Mouse (Mus musculus) hindbrain, embryonic 14.5 days (tissue): Measurements from ENCODE around the gene Gpr162. TPM values are rescaled to one million over a fixed set of nuclear protein-coding genes. Genes with fewer than 3 reads are reported as not detected.

Experiments used
- ATAC-seq: fragments of 200-750 bp; cut with Nextera tagmentation; 2 replicates; pipeline ENCODE4 v1.8.0; 2017; ENCODE audit warnings: moderate number of reproducible peaks, mild to moderate bottlenecking, moderate TSS enrichment, moderate library complexity; ENCODE audit not compliant: low FRiP score
- DNase-seq: peaks from one replicate; pipeline ENCODE4 v3.0.0-alpha.2; 2015; ENCODE audit warnings: low spot score
- H3K27ac ChIP-seq: fragments of 300-500 bp; sonication (generic); 2 replicates; pipeline ENCODE4 v1.5.1; 2014; ENCODE audit warnings: mild to moderate bottlenecking, moderate library complexity
- H3K27me3 ChIP-seq: fragments of 300-500 bp; sonication (generic); 2 replicates; pipeline ENCODE4 v1.6.1; 2014; ENCODE audit warnings: mild to moderate bottlenecking, low read length, mixed read lengths; ENCODE audit not compliant: control insufficient read depth, insufficient read depth
- H3K36me3 ChIP-seq: fragments of 300-500 bp; sonication (generic); replicated peaks from 2 replicates; pipeline ENCODE4 v1.6.1; 2014; ENCODE audit not compliant: control insufficient read depth, insufficient read depth
- H3K4me1 ChIP-seq: fragments of 300-500 bp; sonication (generic); replicated peaks from 2 replicates; pipeline ENCODE4 v1.6.1; 2014; ENCODE audit warnings: antibody characterized with exemption, low read length, mixed read lengths; ENCODE audit not compliant: control insufficient read depth, insufficient read depth
- H3K4me2 ChIP-seq: fragments of 300-500 bp; sonication (generic); replicated peaks from 2 replicates; pipeline ENCODE4 v1.6.1; 2014; ENCODE audit warnings: mild to moderate bottlenecking, moderate library complexity
- H3K4me3 ChIP-seq: fragments of 300-500 bp; sonication (generic); replicated peaks from 2 replicates; pipeline ENCODE4 v1.5.1; 2014; ENCODE audit warnings: mild to moderate bottlenecking, low read length
- H3K9ac ChIP-seq: fragments of 300-500 bp; sonication (generic); 2 replicates; pipeline ENCODE4 v1.6.1; 2014
- H3K9me3 ChIP-seq: fragments of 300-500 bp; sonication (generic); 2 replicates; pipeline ENCODE4 v1.6.1; 2016; ENCODE audit warnings: low read length; ENCODE audit not compliant: control insufficient read depth
- WGBS: fragments of 180-500 bp; shearing (Covaris S2); extraction: QIAGEN DNeasy Blood & Tissue Kit; methylation state at CpG from one replicate; pipeline ENCODE4 v1.1.7; 2014; 5-methylcytosine and 5-hydroxymethylcytosine counted together
- polyA plus RNA-seq: library from polyadenylated mRNA; unstranded; fragments of >200 nt; fragmentation: Nextera tagmentation; extraction: Ambion mirVana; gene quantifications from 2 replicates; pipeline ENCODE4 v1.2.1, GENCODE M21; 2014

The Gpr162 gene
- 16.6 and 17.6 TPM in 2 replicates for polyA plus RNA-seq

GRCm38 (mm10) chr6:124863658-124864298, at the start of gene Gpr162:
Gpr162 (minus strand) TSS chr6:124863983.
- no peaks in the 10 kb centered on the region for H3K9me3 ChIP-seq
- peaks cover 11% of the 10 kb centered on the region; the same call in 1 of the 2 replicates for H3K36me3 ChIP-seq
- ATAC-seq (peak; percentile 61), DNase-seq (peak; percentile 62)
- H3K27me3 ChIP-seq: no peaks in the 10 kb centered on the region
- H3K4me2 ChIP-seq: peak within 1 kb of the TSS; percentile 64
- peak within 1 kb of the TSS; percentile 92 for H3K9ac ChIP-seq
- peak within 1 kb of the TSS; percentile 62 for H3K4me3 ChIP-seq
- H3K27ac ChIP-seq: peak within 1 kb of the TSS; percentile 91
- under 1% methylated on average over 39 of the region's 43 CpGs for WGBS
- peaks cover 38% of the 10 kb centered on the region for H3K4me1 ChIP-seq

GRCm38 (mm10) chr6:124913214-124913613, 49.4 kb upstream of the Gpr162 start:
- DNase-seq (no peak), ATAC-seq (no peak)
- H3K9me3 ChIP-seq: no peaks in the 10 kb centered on the region
- no peaks in the 10 kb centered on the region for H3K27me3 ChIP-seq
- peaks cover 28% of the 10 kb centered on the region for H3K36me3 ChIP-seq
- H3K4me3 ChIP-seq: no peak overlapping the region
- H3K27ac ChIP-seq: 0 out of 2 replicates have a peak overlapping the region, but pooled peaks have one; percentile 100
- H3K9ac ChIP-seq: no peak overlapping the region
- H3K4me1 ChIP-seq: peaks cover 34% of the 10 kb centered on the region
- no peak overlapping the region for H3K4me2 ChIP-seq
- WGBS: 47% methylated on average over 6 of the region's 6 CpGs

DNA sequence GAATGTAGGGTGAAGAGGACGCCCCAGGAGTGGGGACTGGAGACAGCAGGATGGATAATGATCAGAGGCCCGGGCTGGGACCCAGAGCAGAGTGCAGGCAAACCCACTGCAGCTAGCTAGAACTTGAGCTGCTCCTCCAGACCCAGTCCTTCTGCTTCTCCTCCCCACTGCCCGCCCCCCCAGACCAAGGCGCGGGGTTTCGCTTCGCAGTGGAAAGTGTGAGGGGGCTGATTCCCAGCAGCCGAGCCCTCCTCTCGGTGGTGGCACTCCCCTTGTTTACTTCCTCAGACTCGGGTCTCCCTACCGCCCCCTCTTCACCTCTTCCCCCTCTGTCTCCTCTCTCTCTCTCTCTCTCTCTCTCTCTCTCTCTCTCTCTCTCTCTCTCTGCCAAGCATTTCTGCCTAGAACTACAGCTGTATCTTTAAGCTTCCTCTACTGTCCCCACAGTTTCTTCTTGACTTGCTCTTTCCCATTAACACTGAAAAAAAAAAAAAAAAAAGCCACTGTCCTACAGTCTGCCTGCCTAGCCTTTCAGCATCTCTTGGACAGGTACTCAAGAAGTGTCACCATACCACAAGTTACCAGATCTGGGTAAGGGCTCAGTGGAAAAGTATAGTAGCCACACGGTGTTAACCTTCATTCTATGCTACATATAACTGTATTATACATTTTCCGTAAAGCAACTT, 47.9 kb upstream of the Gpr162 start, which contains the start of gene Lag3:
TSS of gene Lag3 (minus strand) at position 173 of the 686 bp plus-strand sequence.
- Histone ChIP-seq H3K36me3 (peaks cover 28% of the 10 kb centered on the region), H3K9ac (peak within 1 kb of the TSS; percentile 55; the same call in 1 of the 2 replicates), H3K27me3 (no peaks in the 10 kb centered on the region), H3K4me2 (no peak within 1 kb of the TSS), H3K4me1 (peaks cover 34% of the 10 kb centered on the region), H3K9me3 (no peaks in the 10 kb centered on the region), H3K4me3 (no peak within 1 kb of the TSS), H3K27ac (no peak within 1 kb of the TSS)
- DNase-seq (no peak), ATAC-seq (no peak)
- WGBS: 21% methylated on average over 13 of the region's 13 CpGs

- Histone ChIP-seq H3K9ac (peak overlapping the region; percentile 55), H3K27ac (no peak overlapping the region), H3K4me2 (peak overlapping the region; percentile 37), H3K36me3 (peaks cover 27% of the 10 kb centered on the region), H3K9me3 (no peaks in the 10 kb centered on the region), H3K27me3 (no peaks in the 10 kb centered on the region), H3K4me1 (peaks cover 35% of the 10 kb centered on the region), H3K4me3 (0 out of 2 replicates have a peak overlapping the region, but pooled peaks have one; percentile 6)
- ATAC-seq: no peak
- DNase-seq: peak; percentile 32
- WGBS: 3% methylated on average over 32 of the region's 32 CpGs
These were observed 46.2 kb upstream of the Gpr162 start for GRCm38 (mm10) chr6:124910032-124910431.

- Histone ChIP-seq H3K27me3 (no peaks in the 10 kb centered on the region), H3K4me2 (no peak overlapping the region), H3K4me3 (no peak overlapping the region), H3K9me3 (no peaks in the 10 kb centered on the region), H3K27ac (no peak overlapping the region), H3K4me1 (peaks cover 32% of the 10 kb centered on the region), H3K36me3 (peaks cover 5% of the 10 kb centered on the region), H3K9ac (no peak overlapping the region)
- WGBS: 83% methylated on average over 1 of the region's 1 CpGs
- no peak for ATAC-seq
- DNase-seq: peak; percentile 2
These were observed 44.0 kb upstream of the Gpr162 start for GRCm38 (mm10) chr6:124907767-124908166.

DNA sequence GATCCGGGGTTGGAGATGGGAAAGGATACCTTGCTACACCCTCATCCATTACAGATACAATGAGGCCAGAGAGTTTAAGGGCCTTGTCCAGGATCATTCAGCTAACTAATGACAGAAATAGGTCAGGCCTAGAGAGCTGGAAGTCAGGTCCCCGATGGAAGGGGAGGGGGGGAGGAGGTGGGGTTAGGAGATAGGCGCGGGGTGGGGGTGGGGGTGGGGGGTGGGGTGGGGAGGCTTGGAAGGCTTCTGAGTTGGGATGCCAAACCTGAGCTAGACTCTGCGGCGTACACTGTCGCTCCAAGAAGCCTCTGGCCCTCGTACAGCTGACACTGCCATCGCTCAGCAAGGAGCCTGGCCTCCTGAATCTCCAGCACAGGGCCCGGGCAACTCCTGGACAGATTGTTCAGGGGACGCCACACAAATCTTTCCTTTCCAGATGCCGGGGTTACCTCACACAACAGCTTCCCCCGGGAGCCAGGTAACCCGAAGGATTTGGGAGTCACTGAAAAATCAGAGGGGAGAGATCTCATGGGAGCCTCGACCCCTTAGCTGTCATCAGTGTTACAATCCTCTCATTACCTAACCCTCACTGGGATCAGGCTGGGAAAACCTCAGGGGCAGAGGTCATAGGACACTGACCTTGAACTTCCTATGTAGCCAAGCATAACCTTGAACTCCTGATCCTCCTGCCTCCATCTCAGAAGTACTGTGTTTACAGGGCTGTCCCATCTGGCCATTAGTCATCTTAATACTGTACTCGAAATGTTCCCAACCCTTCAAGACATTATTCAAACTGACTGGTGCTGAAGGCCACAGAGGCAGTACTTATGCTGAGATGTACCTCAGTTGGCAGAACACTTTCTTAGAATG, 41.4 kb upstream of the Gpr162 start:
- H3K36me3 ChIP-seq: no peaks in the 10 kb centered on the region
- peak overlapping the region; percentile 31 for H3K4me3 ChIP-seq
- H3K4me1 ChIP-seq: peaks cover 28% of the 10 kb centered on the region
- ATAC-seq: no peak
- H3K27me3 ChIP-seq: no peaks in the 10 kb centered on the region
- 32% methylated on average over 15 of the region's 16 CpGs for WGBS
- H3K9ac ChIP-seq: peak overlapping the region; percentile 78
- peak; percentile 23 for DNase-seq
- no peaks in the 10 kb centered on the region for H3K9me3 ChIP-seq
- H3K27ac ChIP-seq: peak overlapping the region; percentile 99
- peak overlapping the region; percentile 80 for H3K4me2 ChIP-seq

DNA sequence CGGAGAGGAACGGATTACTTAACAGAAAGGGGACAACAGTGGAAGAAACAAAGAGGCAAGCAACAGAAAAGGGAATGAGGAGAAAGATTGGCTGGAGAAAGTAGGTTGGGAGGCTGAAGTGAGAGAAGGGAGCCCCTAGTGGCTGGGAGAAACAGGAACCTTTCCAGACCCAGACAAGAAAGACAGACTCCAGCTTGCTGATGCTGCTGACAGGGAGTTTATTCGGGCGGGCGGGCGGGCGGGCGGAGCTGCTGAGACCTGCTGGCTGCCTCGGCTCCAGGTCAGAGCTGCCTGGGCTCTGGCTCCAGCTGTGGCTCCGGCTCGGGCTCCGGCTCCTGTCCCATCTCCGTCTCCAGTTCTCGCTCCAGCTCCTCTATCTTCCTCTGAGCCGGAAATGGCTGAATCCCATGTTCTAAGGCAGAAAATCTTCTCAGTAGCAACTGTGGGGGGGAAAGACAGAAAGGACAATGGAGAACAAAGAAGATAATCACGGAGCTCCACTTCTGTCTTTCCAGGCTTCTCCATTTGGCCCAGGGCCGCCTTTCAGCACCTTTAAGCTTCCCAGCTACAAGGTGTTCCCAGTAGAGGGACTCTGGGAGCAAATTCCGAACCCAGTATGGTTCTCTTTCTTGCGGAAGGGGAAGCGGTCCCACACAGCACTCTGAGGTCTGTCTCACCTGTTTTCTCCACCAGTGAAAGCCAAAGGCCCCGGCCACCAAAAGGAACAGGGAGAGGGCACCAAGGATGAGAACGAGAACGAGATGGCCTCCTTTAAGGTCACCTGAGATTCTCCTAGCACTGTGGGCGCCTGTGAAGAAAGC, 40.6 kb upstream of the Gpr162 start:
- H3K27me3 ChIP-seq: no peaks in the 10 kb centered on the region
- H3K9me3 ChIP-seq: no peaks in the 10 kb centered on the region
- H3K4me1 ChIP-seq: peaks cover 20% of the 10 kb centered on the region
- H3K27ac ChIP-seq: peak overlapping the region; percentile 99
- peak overlapping the region; percentile 80 for H3K4me2 ChIP-seq
- H3K36me3 ChIP-seq: no peaks in the 10 kb centered on the region
- ATAC-seq (peak; percentile 76), DNase-seq (peak; percentile 79)
- peak overlapping the region; percentile 78 for H3K9ac ChIP-seq
- peak overlapping the region; percentile 31 for H3K4me3 ChIP-seq
- 7% methylated on average over 24 of the region's 24 CpGs for WGBS

DNA sequence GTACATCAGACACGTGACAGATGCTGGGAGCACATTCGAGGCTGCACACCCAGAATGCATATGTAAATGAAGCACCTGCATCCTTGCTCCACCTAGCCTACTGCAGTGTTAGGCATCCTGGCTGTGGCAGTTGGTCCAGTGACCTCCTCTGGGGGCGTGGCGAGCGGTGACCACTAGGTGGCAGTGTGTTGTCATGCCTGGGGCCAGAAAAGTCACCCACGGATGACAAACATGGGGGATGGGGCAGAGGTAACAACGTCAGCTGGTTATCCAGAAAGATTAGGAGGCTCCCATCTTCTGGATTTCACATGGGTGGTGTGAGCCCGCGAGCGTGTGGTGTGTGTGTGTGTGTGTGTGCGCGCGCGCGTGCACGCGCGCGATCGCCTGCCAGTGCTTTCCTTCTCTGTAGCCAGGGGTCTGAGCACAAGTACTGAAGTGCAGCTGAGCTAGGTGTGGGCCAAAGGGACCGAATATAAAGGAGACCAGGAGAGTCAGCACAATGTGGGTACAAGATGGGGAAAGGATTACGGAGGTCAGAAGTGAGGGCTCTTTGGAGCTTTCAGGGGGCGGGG, 39.9 kb upstream of the Gpr162 start:
- peak; percentile 94 for DNase-seq
- ATAC-seq: peak; percentile 86
- H3K27me3 ChIP-seq: no peaks in the 10 kb centered on the region
- H3K27ac ChIP-seq: peak overlapping the region; percentile 99
- peaks cover 20% of the 10 kb centered on the region for H3K4me1 ChIP-seq
- peak overlapping the region; percentile 80 for H3K4me2 ChIP-seq
- peak overlapping the region; percentile 78 for H3K9ac ChIP-seq
- H3K9me3 ChIP-seq: no peaks in the 10 kb centered on the region
- H3K36me3 ChIP-seq: no peaks in the 10 kb centered on the region
- H3K4me3 ChIP-seq: peak overlapping the region; percentile 31
- under 1% methylated on average over 23 of the region's 23 CpGs for WGBS
